Mouse (Mus musculus): ENCODE data around the gene Olah.
"Not testable (repeated sequence)": the region's sequence is repeated elsewhere in the genome, so short reads cannot be mapped to it uniquely, and the experiment has no call there.

Olah gene

DNA sequence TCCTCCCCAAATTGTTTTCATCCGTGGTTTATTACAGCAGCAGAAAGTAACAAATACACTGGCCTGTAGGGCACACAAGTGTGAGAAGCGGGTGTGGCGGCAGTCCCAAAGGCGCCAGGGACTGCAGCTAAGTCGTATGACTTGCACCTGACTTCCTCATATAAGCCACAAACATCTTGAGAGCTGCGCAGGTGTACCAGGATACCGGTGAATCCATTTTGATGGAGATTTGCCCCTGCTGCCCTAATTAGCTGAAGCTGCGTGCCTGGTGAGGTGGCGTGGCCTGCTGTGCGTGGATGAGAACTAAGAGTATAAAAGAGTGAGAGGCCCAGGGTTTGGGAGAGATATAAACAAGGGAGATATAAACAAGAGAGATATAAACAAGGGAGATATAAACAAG, at the start of gene Olah:
Gene Olah, minus strand, starts transcription at position 101 of the 400 bp plus-strand sequence.
- not testable (repeated sequence) for DNase-seq

- no peak for DNase-seq
These were observed 49.0 kb upstream of the Olah start for GRCm38 (mm10) chr2:3445984-3446383.

- no peak for DNase-seq
These were observed 47.2 kb upstream of the Olah start for GRCm38 (mm10) chr2:3444206-3444605.

- DNase-seq = no peak
These were observed 40.9 kb upstream of the Olah start for GRCm38 (mm10) chr2:3437956-3438355.

DNA sequence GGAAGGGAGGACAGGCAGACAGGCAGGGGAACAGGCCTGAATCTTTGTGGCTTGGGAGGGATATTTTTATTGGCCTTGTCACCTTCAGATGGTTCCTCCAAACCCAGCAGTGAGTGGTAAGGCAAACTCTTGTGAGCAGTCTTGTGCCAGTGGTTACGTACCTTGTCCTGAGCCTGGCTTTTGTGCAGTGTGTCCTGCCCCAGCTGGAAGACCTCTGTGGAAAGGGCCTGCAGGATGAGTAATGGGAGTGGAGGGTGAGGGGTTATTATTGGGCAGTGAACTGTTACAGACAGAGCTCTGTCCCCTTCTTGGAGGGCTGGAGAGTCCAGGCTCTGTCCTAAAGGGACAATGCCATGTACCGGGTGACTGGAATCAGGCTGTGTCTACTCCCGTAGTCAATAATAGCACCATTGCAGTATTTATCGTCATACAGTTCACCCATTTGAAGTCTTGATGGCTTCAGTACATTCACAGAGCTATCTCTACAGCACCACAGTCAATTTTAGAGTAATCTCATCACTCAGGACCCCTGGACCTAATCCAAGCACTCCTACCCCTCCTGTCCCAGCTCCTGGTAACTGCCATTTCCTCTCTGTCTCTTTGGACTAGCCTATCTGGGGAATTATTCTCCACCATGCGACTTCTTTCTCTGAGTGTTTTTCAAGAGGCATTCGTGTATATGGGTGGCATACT, 38.5 kb upstream of the Olah start:
- no peak for DNase-seq

DNA sequence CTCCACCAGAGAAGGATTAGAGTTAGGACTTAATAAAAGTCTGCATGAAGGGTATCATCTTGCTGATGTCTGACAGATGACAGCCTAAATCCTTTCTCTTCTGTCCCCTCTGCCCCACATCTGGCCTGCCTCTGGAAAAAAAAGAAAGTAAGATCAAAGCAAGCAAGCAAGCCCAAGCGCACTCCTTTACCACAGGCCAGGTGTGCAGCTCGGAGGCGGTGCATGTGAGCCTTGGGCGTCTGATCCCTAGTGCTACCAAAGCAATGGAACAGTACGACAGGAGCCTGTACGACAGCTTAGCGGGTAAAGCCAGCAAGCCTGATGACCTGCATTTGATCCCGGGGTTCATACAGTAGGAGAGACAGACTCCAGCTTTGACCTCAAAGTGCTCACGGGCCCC, 33.9 kb upstream of the Olah start:
- peak; percentile 80 for DNase-seq

DNA sequence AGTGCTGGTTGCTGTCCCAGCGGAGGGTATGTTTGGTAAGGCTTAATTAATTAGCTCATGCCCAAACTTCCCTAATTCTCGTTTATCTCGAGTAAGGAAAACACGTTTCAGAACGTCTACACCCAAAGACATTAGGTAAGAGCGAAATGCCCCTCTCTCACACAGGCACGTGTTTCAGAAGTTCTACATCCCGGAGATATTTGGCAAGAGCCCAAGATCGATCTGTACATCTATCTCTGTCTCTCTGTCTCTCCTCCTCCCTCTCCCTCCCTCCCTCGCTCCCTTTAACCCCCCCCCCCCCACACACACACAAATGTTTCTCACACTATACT, 27.5 kb upstream of the Olah start:
- DNase-seq = no peak

DNA sequence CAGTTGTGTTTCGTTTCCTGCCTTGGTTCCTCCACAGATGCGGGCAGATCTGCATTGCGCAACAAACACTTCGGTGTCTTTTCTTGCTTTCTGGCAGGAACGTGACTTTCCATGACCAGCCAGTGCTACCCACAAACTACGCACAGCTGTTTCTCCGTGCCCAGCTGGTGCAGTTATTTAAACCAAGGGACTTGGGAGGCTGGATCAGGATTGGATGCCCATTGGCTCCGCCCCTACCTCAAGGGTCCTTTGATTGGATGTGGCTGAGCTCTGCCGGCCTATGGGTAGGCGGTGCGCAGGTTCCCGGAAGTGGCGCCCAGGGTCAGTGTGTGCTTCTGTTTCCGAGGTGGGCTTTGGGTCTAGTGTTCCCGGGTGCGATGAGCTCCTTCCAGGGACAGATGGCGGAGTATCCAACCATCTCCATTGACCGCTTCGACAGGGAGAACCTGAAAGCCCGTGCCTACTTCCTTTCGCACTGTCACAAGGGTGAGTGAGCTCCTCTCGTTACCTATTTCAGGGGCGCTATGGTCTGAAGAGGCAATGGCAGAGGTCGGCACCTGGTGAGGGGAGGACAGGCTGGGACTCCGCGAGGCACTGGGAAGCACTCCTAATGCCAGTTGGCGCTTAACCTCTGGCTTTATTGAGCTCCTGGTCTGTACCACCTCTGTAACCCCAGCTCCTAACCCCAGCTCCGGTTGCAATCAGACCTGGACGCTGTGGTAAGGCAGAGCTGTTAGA, 27.0 kb upstream of the Olah start, which contains the start of gene Dclre1c:
Gene Dclre1c, plus strand, starts transcription at position 291 of the 738 bp plus-strand sequence.
- DNase-seq = peak; percentile 95

GRCm38 (mm10) chr2:3422548-3422947, 25.5 kb upstream of the Olah start, which contains the start of gene Meig1:
Gene Meig1, minus strand, starts transcription at chr2:3422648.
- no peak for DNase-seq

DNA sequence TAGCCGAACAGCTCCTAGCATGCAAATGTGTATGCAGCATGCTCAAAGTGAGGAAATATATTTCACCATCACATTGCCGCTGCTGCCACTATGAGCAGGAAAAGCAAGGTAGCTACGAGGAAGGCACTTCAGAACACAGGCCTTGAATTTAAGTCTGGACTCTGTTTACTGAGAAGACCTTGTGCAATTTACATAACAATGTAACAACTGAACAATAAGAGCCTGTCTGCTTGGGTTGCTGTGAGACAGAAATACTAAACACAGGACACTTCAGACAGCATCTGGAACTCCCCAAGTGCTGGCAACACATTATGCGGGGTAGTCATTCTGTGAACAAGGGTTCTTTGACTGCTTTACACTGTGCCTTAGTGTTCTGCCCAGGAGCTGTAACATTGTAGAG, 23.1 kb upstream of the Olah start:
- no peak for DNase-seq

- peak; percentile 91 for DNase-seq
These were observed 21.9 kb upstream of the Olah start for GRCm38 (mm10) chr2:3418883-3419431.

- no peak for DNase-seq
These were observed 18.7 kb upstream of the Olah start for GRCm38 (mm10) chr2:3415676-3416075.

DNA sequence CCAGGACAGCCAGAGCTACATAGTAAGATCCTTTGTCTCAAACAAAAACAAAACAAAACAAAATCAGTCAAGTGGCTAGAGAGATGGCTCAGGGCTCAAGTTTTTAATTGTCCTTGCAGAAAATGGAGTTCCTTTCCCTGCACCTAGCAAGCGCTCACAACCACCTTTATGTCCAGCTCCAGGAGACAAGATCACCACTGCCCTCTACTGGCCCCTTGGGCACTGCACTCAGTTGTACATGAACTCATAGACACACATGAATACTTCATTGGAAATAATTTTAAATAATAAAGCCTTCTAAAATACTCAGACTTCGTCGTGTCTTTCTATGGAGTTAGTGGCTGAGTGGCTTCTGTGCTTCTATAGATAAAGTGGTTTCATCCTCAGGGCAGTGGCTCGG, 17.2 kb upstream of the Olah start:
- DNase-seq = peak; percentile 82

DNA sequence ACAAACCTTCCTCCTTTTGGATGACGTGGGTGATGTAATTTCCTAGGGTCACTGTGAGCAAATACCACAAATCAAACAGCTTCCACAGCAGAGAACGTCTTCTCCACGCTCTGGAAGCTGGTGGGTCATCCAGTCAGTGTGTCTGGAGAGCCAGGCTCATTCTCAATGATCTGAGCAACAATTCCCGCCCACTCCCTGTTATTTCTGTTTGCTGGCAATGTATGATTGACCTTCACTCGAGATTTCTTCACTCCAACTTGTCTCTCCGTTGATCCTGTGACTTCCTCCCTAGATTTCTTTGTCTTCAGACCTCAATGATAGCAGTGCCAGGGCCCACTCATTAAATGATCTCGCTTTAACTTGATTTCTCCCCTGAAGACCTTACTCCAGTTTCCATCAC, 10.7 kb upstream of the Olah start:
- no peak for DNase-seq

DNA sequence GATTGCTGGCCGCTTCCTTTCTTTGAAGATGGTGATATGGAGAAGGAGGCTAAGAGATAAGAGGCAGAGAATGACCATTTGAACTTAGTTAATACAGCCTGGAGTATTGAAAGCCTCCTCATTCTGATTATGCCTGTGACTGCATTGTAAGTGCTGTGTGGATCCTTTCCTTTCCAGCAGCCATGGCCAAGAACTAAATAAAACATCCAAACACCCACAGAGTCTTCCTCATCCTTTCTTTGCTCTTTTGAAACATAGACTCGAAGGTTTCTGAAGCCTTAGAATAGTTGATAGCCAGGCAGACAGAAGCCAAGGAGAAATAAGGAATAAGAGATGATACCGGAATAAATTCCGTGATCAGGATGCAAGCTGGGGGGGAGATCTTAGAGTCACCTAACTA, 9.0 kb upstream of the Olah start:
- no peak for DNase-seq

DNA sequence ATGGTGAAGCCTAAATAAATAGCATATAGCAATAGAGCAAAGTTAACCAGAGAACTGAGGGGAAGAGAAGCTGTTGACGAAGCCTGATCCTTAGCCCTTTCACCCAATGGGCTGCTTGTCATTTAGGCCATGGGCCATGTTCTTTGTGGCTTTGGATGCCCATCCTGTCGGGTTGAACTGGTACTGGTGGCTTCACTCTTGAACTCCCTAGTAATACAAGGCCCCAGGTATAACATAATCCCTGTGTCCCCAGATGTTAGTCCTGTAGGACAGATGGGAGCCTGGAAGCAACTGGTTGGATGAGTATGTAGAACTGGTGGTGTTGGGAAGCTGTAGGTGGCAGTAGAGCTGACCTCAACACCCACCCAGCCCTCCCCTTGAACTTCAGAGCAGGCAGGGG, 5.1 kb downstream of the Olah start:
- DNase-seq = no peak

GRCm38 (mm10) chr2:3387105-3387860, 9.7 kb downstream of the Olah start:
- no peak for DNase-seq

DNA sequence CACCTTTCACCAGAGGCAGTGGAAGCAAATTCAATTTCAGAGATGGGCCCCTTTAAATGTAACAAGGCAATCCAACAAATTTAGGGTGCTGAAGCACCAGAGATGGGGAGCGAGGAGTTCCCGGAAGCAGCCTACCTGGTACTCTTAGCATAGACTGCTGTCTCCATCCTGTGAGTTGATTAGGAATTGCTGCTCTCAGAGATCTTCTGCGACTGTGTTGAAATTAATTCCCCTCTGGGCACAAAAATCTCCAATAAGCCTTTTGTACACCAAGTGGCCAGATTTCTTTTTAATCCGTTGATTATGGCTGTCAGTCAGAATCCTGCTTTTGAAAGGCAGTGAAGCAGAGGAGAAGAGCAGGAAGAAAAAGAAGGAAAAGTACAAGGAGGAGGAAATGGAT, 31.9 kb downstream of the Olah start:
- DNase-seq = no peak

DNA sequence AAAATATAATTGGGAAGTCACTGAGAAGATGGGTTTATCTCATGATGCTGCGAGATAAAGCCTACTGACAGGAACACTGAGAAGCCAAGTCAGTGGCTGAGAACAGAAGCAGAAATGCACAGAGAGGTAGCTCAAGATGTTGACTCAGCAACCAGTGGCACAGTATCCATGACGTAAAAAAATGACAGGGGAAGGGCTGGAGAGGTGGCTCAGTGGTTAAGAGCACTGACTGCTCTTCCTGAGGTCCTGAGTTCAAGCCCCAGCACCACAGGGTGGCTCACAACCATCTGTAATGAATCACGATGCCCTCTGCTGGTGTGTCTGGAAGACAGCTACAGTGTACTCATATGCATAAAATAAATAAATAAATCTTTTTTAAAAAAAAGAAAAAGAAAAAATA, 35.9 kb downstream of the Olah start:
- DNase-seq = no peak

DNA sequence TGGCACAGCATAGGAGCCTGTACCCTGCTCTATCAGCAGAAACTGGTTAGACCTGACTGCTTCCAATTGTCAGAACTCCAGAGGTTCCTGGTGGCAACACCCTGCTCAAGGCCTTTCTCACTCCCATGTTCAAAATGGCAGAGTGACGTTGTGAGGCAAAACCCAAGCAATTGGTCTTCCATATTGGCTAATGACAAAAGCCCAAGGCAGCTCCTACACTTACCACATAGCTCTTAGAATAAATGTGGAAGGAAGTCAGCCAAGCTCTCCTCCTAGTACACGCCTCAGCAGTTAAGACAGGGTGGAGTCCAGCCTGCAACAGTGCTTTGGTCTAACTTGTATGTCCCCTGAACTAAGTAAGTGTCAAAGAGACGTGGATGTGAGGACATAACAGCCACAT, 39.1 kb downstream of the Olah start:
- DNase-seq = no peak

DNA sequence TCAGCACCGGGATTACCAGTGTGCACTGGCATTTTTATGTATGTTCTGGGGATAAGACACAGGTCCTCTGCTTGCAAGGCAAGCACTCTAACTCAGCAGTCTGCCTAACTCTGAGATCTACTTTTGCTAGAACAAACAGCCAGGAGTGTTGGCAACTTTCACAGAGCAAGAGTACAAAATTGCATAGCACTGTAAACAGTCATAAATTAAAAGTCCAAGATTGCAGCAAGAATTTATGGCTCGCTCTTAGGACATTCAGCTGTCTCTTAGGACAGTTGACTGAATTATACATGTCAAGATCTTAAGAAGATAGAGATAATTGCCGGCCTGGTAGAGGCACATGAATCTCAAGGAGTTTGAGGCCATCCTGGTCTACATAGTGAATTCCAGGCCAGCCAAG, 40.7 kb downstream of the Olah start:
- DNase-seq = no peak

DNA sequence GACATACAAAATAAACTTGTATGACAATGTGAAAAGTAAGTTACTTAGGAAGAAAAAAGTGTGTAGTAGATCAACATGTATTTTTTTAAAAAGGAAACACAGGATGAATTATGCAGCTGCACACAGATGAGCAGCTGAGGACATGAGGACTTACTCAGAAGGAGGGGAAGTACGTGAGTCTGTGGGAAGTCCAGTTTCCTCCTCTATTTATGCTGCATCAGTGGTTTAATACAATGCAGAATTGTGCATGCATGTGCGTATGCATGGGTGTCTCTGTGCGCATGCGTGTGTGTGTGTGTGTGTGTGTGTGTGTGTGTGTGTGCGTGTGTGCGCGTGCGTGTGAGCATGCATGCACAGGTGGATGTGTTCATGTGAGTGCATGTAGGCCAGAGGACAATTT, 41.2 kb downstream of the Olah start:
- no peak for DNase-seq

- DNase-seq = no peak
These were observed 43.9 kb downstream of the Olah start for GRCm38 (mm10) chr2:3353160-3353559.

DNA sequence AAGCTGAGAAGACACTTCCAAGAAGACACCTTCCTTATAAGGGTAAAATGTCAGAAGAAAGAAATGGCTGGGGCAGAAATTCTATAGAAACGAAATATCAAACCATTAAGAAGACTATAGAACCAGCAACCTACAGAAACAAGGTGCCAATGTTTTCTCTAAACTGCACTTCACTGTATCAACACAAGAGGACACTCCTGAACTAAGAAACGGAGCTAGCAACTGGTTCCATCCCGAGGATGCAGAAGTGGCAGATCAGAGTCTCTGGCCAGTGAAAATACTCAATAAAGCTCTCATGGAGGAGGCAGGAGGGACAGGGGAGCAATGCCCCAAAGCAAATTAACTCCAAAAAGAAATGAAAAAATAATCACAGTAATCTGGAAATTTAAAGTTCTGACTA, 48.1 kb downstream of the Olah start:
- DNase-seq = peak; percentile 27
